Mouse (Mus musculus) liver (tissue): ENCODE results near the gene Fsd1l.

ENCODE experiments used
- DNase-seq: peaks from one replicate; pipeline ENCODE4 v3.0.0-alpha.2; 2020; ENCODE audit warnings: mixed read lengths

The Fsd1l gene

DNA sequence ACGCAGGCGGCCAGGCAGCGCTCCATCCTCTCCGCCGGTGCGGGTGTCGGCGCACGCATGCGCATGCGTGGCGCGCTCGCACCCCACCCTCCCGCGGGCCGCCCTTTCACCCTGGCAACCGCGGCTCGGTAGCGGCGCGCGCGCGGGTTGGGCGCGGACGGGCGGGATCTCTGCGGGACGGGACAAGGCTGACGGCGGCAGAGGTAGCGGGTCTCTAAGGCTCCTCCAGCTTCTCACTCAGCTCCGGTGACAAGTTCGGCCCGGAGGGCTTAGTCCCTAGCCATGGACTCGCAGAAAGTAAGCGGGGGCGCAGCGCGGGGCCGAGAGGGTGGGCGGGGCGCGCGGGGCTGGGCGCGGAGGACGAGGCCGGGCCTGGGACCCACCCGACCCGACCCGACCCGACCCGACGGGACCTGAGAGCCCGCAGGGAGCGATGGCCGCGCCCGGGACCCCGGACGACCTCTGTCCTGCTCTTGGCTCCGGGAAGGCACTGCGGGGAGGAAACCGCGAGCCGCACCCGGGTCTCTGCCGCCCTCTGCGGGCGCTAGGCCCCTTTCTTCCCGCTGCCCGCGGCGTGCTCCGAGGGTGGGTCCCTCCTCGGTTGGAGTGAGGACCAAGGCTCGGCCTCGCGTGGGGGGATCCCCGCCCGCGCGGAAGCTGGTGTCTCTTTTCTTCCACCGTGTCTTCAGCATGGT is at the start of gene Fsd1l:
Fsd1l (plus strand) TSS at position 156 of the 695 bp plus-strand sequence.
- peak; percentile 63 for DNase-seq

DNA sequence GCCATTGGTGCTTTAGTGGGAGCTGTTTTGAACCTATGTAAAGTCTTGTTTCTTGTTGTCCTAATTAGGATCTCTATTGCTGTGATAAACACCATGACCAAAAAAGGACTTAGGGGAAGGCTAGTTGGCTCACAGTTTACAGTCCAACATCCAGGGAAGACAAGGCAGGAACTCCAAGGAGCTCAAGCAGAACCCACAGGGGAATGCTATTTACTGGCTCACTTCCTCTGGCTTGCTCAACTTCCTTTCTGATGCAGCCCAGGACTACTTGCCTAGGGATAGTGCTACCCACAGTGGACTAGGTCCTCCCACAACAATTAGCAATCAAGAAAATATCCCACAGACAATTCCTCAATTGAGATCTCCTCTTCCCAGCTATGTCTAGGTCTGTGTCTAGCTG is 43.6 kb upstream of the Fsd1l start:
- DNase-seq, result no peak

DNA sequence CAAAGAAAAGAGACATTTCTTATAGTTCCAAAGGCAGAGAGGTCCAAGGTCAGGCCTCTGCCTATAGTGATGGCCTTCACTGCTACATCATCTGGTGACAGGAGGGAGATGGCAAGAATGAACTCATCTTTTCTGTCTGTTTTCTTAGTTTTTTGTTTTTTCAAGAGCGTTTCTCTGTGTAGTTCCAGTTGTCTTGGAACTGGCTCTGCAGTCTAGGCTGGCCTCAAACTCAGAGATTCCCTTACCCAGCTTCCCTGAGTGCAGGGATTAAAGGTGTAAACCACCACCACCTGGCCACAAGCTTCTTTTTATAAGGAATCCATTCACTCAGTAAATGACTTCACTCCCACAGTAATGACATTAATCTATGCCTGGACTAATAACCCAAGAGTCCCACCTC is 42.3 kb upstream of the Fsd1l start:
- no peak for DNase-seq

DNA sequence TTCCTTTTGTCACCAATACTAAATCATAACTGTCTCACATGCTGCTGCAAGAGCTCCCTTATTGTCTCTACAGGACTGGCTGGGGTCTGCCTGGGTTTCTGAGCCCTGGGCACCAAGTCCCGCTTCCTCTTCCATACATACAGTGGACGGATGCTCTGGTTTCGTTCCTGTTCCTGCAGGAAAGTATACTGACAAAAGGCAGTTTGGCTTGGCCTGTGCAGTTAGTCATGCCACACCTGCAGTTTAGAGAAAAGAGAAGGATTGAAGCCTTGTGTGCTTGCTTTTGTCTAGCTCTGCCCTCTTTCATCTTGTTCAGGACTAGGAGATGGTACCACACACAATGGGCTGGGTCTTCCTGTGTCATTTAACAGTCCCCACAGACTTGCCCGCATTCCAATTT is 41.8 kb upstream of the Fsd1l start:
- DNase-seq, result no peak

GRCm38 (mm10) chr4:53590163-53590562 is 41.1 kb upstream of the Fsd1l start:
- DNase-seq, result peak; percentile 10

DNA sequence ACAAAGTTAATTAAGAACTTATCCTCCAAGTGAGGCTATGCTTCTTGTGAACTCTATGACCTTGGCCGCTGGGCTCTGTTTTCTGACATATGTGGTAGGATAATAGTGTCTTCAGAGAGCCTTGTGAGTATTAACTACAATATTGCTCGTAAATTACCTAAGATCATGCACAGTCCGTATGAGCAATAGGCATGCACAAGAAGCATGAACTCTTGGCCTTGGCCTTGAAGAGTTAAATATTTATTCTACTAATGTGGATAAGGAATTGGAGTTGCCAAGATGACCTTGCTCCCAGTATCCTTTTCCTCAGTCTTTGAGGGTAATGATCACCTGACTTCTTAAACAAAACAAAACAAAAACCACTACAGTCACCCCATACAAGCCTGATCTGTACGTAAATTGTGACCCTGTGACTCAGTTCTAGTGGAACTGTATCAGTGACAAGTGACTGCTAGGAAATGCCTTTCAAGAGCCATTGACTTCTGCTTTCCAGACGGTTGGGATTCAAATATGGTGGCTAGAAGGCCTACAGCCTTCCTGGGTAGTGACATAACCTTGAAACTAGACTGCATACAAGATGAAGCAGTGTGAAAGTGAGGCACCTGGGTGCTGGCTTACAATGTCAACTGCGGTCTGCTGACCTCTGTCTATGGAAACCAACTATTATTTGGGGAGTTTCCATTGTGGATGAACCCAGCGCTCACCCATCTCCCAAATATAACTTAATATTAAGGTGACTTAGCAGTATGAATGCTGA is 40.4 kb upstream of the Fsd1l start:
- DNase-seq, result no peak

DNA sequence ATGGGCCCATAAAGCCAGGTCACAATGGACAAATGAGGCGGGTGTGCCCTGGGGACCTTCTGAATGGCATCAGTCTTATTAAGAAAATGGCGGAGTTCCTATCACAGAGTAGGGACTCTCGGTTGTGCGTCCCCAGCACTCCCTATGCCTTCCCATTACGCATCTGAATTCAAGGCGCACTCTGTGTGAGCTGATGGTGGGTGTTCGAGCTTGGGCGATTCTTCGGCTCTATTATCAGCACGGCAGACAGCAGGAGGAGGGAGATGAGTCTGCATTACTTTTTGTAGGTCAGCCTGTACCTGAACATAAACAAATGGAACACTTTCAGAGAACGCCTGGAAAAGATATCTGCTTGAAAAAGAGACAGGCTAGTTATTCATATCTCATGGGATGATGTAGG is 39.7 kb upstream of the Fsd1l start:
- no peak for DNase-seq

- DNase-seq, result no peak
Observed at GRCm38 (mm10) chr4:53591941-53592340, 39.3 kb upstream of the Fsd1l start.

GRCm38 (mm10) chr4:53592386-53592785 is 38.9 kb upstream of the Fsd1l start:
- DNase-seq, result no peak

GRCm38 (mm10) chr4:53594204-53594603 is 37.1 kb upstream of the Fsd1l start:
- peak; percentile 25 for DNase-seq

- peak; percentile 44 for DNase-seq
Observed at GRCm38 (mm10) chr4:53595246-53596062, 35.8 kb upstream of the Fsd1l start.

DNA sequence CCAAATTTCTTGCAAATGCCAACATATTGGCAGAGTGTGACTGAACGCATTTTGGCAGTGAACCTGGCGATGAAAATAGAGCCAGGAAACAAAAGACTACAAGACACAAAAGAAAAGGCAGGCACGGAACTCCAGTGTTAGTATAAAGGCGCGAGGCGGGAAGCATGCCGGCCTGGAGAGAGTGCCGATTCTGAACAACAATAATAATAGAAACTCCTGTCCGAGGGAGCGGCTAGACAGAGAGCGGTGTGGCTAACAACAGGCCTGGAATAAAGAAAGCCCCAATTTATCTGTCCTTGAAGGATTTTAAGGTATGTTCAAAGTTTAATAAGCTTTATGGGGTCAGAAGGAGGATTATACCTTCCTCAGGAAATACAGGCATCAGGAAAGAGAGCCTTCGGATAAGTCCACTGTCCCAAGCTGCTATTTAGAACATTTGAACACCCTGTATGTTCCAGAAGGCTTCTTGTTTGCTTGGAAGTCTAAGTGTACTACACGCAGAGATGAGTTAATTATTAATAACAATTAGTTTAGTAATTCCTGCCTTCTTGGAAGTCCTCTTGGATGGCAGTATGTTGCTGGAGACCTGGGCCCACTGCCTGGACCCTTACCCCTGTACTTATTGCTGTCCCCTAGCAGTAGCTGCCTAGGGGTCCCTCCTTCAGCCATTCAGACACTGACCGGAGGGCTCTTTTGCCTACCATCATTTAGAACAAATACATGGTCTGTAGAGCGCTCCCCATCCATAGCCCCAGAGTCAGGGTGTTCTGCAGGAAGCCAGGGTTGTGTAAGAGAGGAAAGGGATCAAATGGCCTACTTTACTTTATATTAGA is 35.0 kb upstream of the Fsd1l start:
- DNase-seq, result no peak

GRCm38 (mm10) chr4:53600462-53600861 is 30.8 kb upstream of the Fsd1l start:
- DNase-seq, result no peak

DNA sequence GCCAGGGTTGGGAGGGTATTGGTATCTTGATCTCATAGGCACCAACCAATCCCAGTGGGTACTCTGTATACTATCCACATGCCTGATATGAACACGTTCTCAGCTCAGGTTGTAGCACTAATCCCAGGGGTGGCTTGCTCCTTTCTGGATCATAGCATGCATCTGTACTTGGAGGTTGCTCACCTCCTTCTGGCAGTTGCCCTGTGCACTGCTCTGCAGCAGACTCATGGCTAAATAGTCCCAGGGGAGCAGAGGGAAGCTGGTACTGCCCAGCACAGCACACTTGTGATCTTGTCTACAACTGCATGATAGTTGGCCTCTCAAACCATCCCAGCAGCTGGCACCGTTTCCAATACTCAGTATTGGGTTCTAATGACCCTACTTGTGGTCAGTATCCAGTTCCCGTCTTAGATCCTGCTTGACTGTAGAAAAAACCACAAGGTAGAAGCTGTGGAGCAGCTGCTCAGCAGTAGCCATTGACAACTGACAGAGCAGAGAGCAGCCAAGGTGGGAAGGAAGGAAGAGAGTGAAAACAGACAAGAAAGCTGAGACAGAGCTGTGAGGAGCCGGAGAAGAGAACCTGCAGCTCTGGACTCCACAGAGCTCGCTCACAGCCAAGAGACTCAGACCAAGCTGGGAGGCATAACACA is 16.6 kb upstream of the Fsd1l start:
- no peak for DNase-seq

GRCm38 (mm10) chr4:53617968-53618367 is 13.3 kb upstream of the Fsd1l start:
- no peak for DNase-seq

DNA sequence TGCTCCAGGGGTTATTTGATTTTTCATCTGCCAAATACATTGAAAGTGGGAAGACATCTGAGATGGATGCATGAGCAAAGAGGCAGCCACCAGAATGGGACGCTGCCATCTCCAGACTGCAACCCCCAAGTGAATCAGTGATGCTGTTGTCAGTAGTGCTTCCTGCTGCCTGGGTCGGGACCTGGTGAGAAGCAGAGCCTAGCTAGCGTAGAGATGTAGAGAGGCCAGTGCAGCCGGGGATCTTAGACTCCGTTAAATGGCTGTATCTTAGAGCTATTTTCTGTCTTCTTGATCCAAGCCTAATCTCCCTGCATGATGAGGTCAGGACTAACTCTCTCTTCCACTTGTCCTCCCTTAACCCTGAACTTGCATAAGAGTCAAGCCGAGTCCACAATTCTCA is 11.2 kb upstream of the Fsd1l start:
- no peak for DNase-seq

GRCm38 (mm10) chr4:53621084-53621483 is 10.2 kb upstream of the Fsd1l start:
- no peak for DNase-seq

DNA sequence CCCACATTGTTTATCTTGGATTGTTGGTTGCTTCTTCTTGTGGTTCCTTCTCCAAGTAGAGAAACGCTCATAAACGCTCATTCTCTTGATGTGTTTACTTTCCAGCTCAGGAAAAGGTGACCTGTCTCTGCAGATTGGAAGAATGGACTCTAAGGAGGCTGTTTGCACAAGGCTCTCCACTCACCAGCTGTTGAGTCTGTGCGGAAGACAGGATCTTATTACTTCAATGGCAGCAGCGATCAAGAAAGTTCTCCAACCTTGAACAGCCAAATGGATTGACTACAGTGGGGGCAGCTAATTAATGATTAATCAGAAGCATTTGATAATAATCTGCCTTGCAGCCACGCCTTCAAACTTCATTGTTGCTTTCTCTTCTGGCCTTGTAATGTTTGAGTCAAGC is 9.8 kb upstream of the Fsd1l start:
- DNase-seq, result no peak

DNA sequence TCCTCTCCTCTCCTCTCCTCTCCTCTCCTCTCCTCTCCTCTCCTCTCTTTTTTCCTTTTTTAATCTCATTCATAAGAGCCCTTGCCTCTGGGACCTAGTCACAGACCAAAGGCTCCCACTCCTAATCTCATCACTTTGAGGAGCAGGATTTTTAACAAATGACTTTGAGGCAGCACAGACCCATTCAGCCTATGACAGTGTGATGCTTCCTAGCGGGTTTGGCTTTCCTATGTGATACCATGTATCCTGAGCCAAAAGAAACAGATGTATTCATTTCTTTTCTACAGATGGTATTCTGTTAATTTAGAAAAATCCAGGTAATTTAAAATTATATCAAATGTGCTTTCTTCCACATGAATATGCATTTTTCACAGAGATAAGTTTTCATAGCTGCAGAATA is 7.6 kb upstream of the Fsd1l start:
- DNase-seq, result no peak

- no peak for DNase-seq
Observed at GRCm38 (mm10) chr4:53624816-53625215, 6.5 kb upstream of the Fsd1l start.

DNA sequence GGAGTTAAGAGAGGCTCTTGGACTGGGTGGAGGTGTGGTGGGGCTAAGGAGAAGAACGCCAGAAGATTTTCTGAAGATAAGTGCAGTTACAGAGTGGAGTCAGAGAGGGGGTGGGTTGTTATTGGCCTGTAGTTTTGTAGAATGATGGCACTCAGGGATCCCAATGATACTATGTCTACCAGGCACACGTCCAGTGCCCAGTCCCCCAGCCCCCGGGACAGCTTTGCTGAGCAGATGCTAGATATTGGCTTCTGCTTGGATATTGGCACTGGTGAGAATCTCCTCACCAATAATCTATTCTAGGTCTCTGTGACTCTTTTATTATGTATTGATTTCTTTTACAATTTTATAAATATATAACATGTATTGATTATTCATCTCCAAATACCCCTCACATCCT is 6.0 kb upstream of the Fsd1l start:
- no peak for DNase-seq

DNA sequence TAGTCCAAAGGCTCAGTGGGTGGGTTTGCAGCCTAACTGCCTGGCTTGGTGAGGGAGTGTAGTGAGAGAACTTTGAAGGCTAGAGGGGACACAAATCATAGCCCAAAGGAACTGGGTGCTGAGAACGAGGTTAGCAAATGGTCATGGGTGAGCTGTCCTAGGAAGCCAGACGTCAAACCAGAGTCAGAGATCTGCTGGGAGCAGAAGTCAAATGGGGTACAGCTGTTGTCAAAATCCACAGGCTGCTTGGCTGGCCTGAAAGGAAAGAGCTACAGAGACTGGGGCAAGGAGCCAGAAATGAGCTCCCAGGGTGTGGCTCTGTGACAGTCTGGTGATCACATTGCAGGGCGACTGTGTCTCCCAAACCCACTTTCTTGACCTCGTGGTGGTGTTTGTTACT is 2.3 kb upstream of the Fsd1l start:
- no peak for DNase-seq
